In the genomic region with DNA sequence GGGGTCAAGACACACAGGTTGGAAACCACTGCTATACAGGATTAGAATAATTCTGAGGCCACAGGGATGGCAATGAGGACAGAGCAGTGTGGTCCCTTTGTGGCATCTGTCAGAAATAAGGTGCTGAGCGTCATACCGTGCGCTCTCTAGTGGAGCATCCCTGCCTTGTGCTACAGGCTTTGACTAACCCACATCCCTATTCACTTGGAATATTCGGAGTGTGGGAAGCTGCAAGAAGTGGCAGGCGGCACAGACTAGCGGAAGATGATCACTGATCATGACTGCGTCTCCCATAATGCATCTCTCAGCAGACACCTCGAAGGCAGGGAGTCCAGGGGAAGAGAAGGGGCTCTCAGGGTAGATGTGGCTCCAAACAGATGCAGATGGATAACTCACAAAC, we compare ENCODE assay signal across 11 mouse cellular contexts. TPM values are rescaled to one million over a fixed set of nuclear protein-coding genes. Genes with fewer than 3 reads are reported as not detected.
DNase-seq lines count a peak whose midpoint lies in the region; ATAC-seq and TF ChIP-seq lines count a peak whose summit lies in the region.
"Had no signal": no experiment of that assay in that cellular context is flagged by ENCODE, and none has a peak within 500 bp of the region (broad histone marks: within the 10 kb centered on the region; RNA-seq: fewer than 3 reads in every experiment).

No protein-coding gene starts in this region.

- 0 out of 2 replicates have a peak, but pooled peaks cover 2% of the 10 kb centered on the region for H3K4me1 ChIP-seq in kidney, postnatal 0 days (replicated peaks; ENCODE audit: insufficient read depth, low read length)

- no peak overlapping the region for H3K27ac ChIP-seq in kidney, postnatal 0 days
- H3K27ac ChIP-seq: macrophage had no signal

- TF ChIP-seq CTCF in kidney, postnatal 0 days (IDR thresholded peaks at IDR 0.05; ENCODE audit: low read depth) = peak; percentile 27; the same call in 1 of the 2 replicates

- no peak for ATAC-seq in kidney, postnatal 0 days (replicated peaks; ENCODE audit: low FRiP score, low read depth)
- peak; percentile 90 for ATAC-seq in frontal cortex, adult (ENCODE audit: low TSS enrichment)

- no peaks in the 10 kb centered on the region for H3K27me3 ChIP-seq in kidney, postnatal 0 days (ENCODE audit: insufficient read depth, low read length)

- H3K9ac ChIP-seq in kidney, postnatal 0 days (ENCODE audit: low read depth, low read length) = no peak overlapping the region

- no peak overlapping the region for H3K4me3 ChIP-seq in kidney, postnatal 0 days (replicated peaks; ENCODE audit: low read depth, low read length)

- H3K36me3 ChIP-seq in kidney, postnatal 0 days (ENCODE audit: insufficient read depth, low read length) = no peaks in the 10 kb centered on the region

- H3K4me2 ChIP-seq in kidney, postnatal 0 days (ENCODE audit: low read length) = no peak overlapping the region

- WGBS in kidney, postnatal 0 days = 80% methylated on average over 8 of the region's 8 CpGs

- no peaks in the 10 kb centered on the region for H3K9me3 ChIP-seq in kidney, postnatal 0 days (replicated peaks; ENCODE audit: low read length)

- no peak for DNase-seq in kidney, postnatal 0 days (ENCODE audit: low spot score)
- DNase-seq in kidney, postnatal 10 days = no peak
- DNase-seq in layer of hippocampus, adult 9-11 months = peak; percentile 77
- peak; percentile 58 to 78 for DNase-seq in right cerebral cortex, postnatal 36 days (ENCODE audit: low spot score in 2 of 2)
- DNase-seq in embryo, embryonic 10.5 days (ENCODE audit: low spot score) = no peak
- DNase-seq in lung, adult 18-20 months = no peak
- DNase-seq: kidney, postnatal 14 days; liver; retina, postnatal 1 day had no signal

RNA-seq across cellular contexts. Expression of a gene that starts 47.5 kb away (rescaled TPM):
- polyA plus RNA-seq in kidney, postnatal 0 days (2015; fragmentation: Nextera tagmentation; extraction: Ambion mirVana) = 19.5 and 20.0 TPM in 2 replicates

Comparison
In these comparisons a context has a peak if more than half of its experiments do, and no peak if none do; other contexts are left out.
1. DNase-seq: peak in layer of hippocampus, adult 9-11 months (single experiment) and right cerebral cortex, postnatal 36 days (2 of 2); none in kidney, postnatal 0 days (single experiment), kidney, postnatal 10 days (single experiment), embryo, embryonic 10.5 days (single experiment) and lung, adult 18-20 months (0 of 2).